Mouse (Mus musculus) spleen, adult 2 months (tissue): ENCODE results near the gene Cap1.

Source experiments
- CTCF ChIP-seq: fragments of 200-500 bp; IDR thresholded peaks from 2 replicates; pipeline ENCODE4 v1.5.1; 2011; ENCODE audit warnings: mild to moderate bottlenecking, inconsistent platforms; ENCODE audit not compliant: insufficient read depth, insufficient read length, insufficient replicate concordance; ENCODE audit errors: extremely low read depth
- POLR2A ChIP-seq: fragments of 200-500 bp; IDR thresholded peaks from 2 replicates; pipeline ENCODE4 v1.6.1; 2011; ENCODE audit warnings: low read depth, low read length, inconsistent platforms

- TF ChIP-seq POLR2A (no peak), CTCF (no peak)
Measured at GRCm38 (mm10) chr4:122836403-122836775, 49.5 kb downstream of the Cap1 start.
